Mouse (Mus musculus) limb, embryonic 11.5 days (tissue): ENCODE results near the gene Anapc2. TPM values are rescaled to one million over a fixed set of nuclear protein-coding genes. Genes with fewer than 3 reads are reported as not detected.
"Not testable (repeated sequence)": the region's sequence is repeated elsewhere in the genome, so short reads cannot be mapped to it uniquely, and the experiment has no call there.

Experiments
- ATAC-seq: fragments of 200-750 bp; cut with Nextera tagmentation; 2 replicates; pipeline ENCODE4 v1.8.0; 2017; ENCODE audit warnings: low read depth; ENCODE audit not compliant: insufficient number of reproducible peaks, low FRiP score, low TSS enrichment
- DNase-seq: peaks from one replicate; pipeline ENCODE4 v3.0.0-alpha.2; 2015; ENCODE audit warnings: low spot score
- H3K27ac ChIP-seq: fragments of 300-500 bp; sonication (generic); replicated peaks from 2 replicates; pipeline ENCODE4 v1.5.1; 2014; ENCODE audit warnings: low read depth, mild to moderate bottlenecking, low read length
- H3K27me3 ChIP-seq: fragments of 300-500 bp; sonication (generic); 2 replicates; pipeline ENCODE4 v1.6.1; 2014; ENCODE audit warnings: mild to moderate bottlenecking, low read length, mixed read lengths; ENCODE audit not compliant: control insufficient read depth, insufficient read depth
- H3K36me3 ChIP-seq: fragments of 300-500 bp; sonication (generic); 2 replicates; pipeline ENCODE4 v1.6.1; 2014; ENCODE audit warnings: mild to moderate bottlenecking, low read length, moderate library complexity, mixed read lengths; ENCODE audit not compliant: control insufficient read depth, insufficient read depth
- H3K4me1 ChIP-seq: fragments of 300-500 bp; sonication (generic); 2 replicates; pipeline ENCODE4 v1.6.1; 2014; ENCODE audit warnings: low read length, mixed read lengths; ENCODE audit not compliant: control insufficient read depth, insufficient read depth
- H3K4me2 ChIP-seq: fragments of 300-500 bp; sonication (generic); 2 replicates; pipeline ENCODE4 v1.6.1; 2014; ENCODE audit warnings: low read depth, mild to moderate bottlenecking, moderate library complexity; ENCODE audit not compliant: severe bottlenecking
- H3K4me3 ChIP-seq: fragments of 300-500 bp; sonication (generic); 2 replicates; pipeline ENCODE4 v1.5.1; 2014; ENCODE audit warnings: low read depth, low read length
- H3K9ac ChIP-seq: fragments of 300-500 bp; sonication (generic); 2 replicates; pipeline ENCODE4 v1.6.1; 2014; ENCODE audit warnings: mild to moderate bottlenecking, low read length
- H3K9me3 ChIP-seq: fragments of 300-500 bp; sonication (generic); 2 replicates; pipeline ENCODE4 v1.6.1; 2016; ENCODE audit warnings: low read length; ENCODE audit not compliant: control insufficient read depth
- WGBS: fragments of 180-500 bp; shearing (Covaris S2); extraction: QIAGEN DNeasy Blood & Tissue Kit; methylation state at CpG from one replicate; pipeline ENCODE4 v1.1.7; 2014; 5-methylcytosine and 5-hydroxymethylcytosine counted together
- polyA plus RNA-seq: library from polyadenylated mRNA; unstranded; fragments of >200 nt; fragmentation: Nextera tagmentation; extraction: Ambion mirVana; gene quantifications from 2 replicates; pipeline ENCODE4 v1.2.1, GENCODE M21; 2014

Gene Anapc2
- polyA plus RNA-seq, 1 experiment from 2014 or later: 120 TPM

GRCm38 (mm10) chr2:25243342-25243741, 28.9 kb upstream of the Anapc2 start:
- DNase-seq: no peak
- peaks cover 9% of the 10 kb centered on the region for H3K36me3 ChIP-seq
- no peak overlapping the region for H3K27ac ChIP-seq
- no peak overlapping the region for H3K4me2 ChIP-seq
- H3K9me3 ChIP-seq: no peaks in the 10 kb centered on the region
- ATAC-seq: no peak
- WGBS: 79% methylated on average over 8 of the region's 8 CpGs
- H3K4me1 ChIP-seq: peaks cover 11% of the 10 kb centered on the region; the same call in 1 of the 2 replicates
- H3K27me3 ChIP-seq: peaks cover 29% of the 10 kb centered on the region
- H3K9ac ChIP-seq: no peak overlapping the region
- H3K4me3 ChIP-seq: no peak overlapping the region

- no peak overlapping the region for H3K4me3 ChIP-seq
- ATAC-seq (no peak), DNase-seq (no peak)
- peaks cover 9% of the 10 kb centered on the region for H3K36me3 ChIP-seq
- WGBS: 90% methylated on average over 4 of the region's 4 CpGs
- H3K27ac ChIP-seq: no peak overlapping the region
- peaks cover 28% of the 10 kb centered on the region for H3K27me3 ChIP-seq
- H3K4me1 ChIP-seq: peaks cover 11% of the 10 kb centered on the region; the same call in 1 of the 2 replicates
- no peak overlapping the region for H3K4me2 ChIP-seq
- H3K9ac ChIP-seq: no peak overlapping the region
- no peaks in the 10 kb centered on the region for H3K9me3 ChIP-seq
These were observed 28.1 kb upstream of the Anapc2 start for GRCm38 (mm10) chr2:25244144-25244543.

- H3K27ac ChIP-seq: no peak within 1 kb of the TSS
- DNase-seq (no peak), ATAC-seq (no peak)
- H3K27me3 ChIP-seq: peaks cover 21% of the 10 kb centered on the region
- H3K9me3 ChIP-seq: no peaks in the 10 kb centered on the region
- peaks cover 11% of the 10 kb centered on the region for H3K36me3 ChIP-seq
- H3K4me3 ChIP-seq: no peak within 1 kb of the TSS
- 91% methylated on average over 10 of the region's 10 CpGs for WGBS
- H3K4me2 ChIP-seq: no peak within 1 kb of the TSS
- H3K9ac ChIP-seq: no peak within 1 kb of the TSS
- 0 out of 2 replicates have a peak, but pooled peaks cover 3% of the 10 kb centered on the region for H3K4me1 ChIP-seq
These were observed 25.9 kb upstream of the Anapc2 start, which contains the start of gene AL732309.1 for GRCm38 (mm10) chr2:25246183-25247072. AL732309.1 (minus strand) TSS chr2:25246863.

DNA sequence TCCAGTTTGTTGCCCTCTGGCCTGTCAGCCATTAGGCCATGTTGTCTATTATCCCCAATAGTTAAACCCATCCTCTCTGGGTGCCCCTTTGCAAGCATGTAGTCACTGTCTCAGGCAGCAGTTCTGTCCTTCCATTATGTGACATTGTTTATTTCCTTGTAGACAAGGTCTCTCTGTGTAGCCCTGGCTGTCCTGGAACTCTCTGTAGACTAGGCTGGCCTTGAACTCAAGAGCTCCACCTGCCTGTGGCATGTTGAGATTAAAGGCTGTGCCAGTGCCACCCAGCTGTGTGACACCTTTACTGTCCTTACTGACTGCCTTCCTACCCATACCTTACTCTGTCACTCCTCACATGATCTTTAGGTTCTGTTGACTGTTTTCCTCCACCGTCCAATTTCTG, 19.9 kb upstream of the Anapc2 start:
- 91% methylated on average over 1 of the region's 1 CpGs for WGBS
- Histone ChIP-seq H3K27me3 (no peaks in the 10 kb centered on the region), H3K4me3 (no peak overlapping the region), H3K36me3 (peaks cover 5% of the 10 kb centered on the region), H3K4me2 (no peak overlapping the region), H3K27ac (no peak overlapping the region), H3K4me1 (peaks cover 5% of the 10 kb centered on the region; the same call in 1 of the 2 replicates), H3K9ac (no peak overlapping the region), H3K9me3 (no peaks in the 10 kb centered on the region)
- DNase-seq (no peak), ATAC-seq (no peak)

- peak; percentile 87 for ATAC-seq
- Histone ChIP-seq H3K36me3 (0 out of 2 replicates have a peak, but pooled peaks cover 2% of the 10 kb centered on the region), H3K9ac (peak within 1 kb of the TSS; percentile 88), H3K27me3 (no peaks in the 10 kb centered on the region), H3K9me3 (no peaks in the 10 kb centered on the region), H3K27ac (peak within 1 kb of the TSS; percentile 59; the same call in 1 of the 2 replicates), H3K4me2 (peak within 1 kb of the TSS; percentile 99), H3K4me1 (peaks cover 5% of the 10 kb centered on the region; the same call in 1 of the 2 replicates), H3K4me3 (peak within 1 kb of the TSS; percentile 99)
- DNase-seq: peak; percentile 97
- WGBS: under 1% methylated on average over 39 of the region's 39 CpGs
These were observed 16.9 kb upstream of the Anapc2 start, which contains the start of gene Tmem203 for GRCm38 (mm10) chr2:25255284-25255779. Tmem203 (plus strand) TSS chr2:25255439.

DNA sequence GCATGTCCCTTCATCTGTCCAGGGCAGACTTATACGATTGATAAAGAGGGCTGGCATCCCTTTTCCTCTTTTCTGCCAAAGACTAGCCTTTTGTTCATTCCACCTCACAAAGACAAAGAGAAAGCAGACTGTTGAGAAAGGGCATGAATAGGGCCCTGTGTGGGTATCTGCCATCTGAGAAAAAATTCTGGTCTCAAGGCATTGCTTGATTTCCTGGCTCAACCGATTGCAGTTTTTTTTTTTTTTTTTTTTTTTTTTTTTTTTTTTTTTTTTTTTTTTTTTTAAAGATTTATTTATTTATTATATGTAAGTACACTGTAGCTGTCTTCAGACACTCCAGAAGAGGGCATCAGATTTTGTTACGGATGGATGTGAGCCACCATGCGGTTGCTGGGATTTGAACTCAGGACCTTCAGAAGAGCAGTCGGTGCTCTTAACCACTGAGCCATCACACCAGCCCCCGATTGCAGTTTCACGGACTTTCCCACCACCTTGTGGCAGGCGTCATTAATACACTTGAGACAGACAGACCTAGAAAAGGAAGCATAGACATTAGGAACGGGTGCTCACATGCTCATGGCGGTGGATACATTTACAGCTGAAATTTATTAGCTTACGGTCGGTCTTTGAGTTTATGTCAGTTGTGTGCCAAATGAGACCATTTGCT, 15.7 kb upstream of the Anapc2 start:
- WGBS: 60% methylated on average over 11 of the region's 12 CpGs
- H3K4me3 ChIP-seq: peak overlapping the region; percentile 99

GRCm38 (mm10) chr2:25257250-25257649, 15.0 kb upstream of the Anapc2 start:
- not testable (repeated sequence) for H3K9me3 ChIP-seq, H3K4me1 ChIP-seq, H3K27ac ChIP-seq, H3K9ac ChIP-seq, DNase-seq, H3K27me3 ChIP-seq, H3K4me3 ChIP-seq, H3K36me3 ChIP-seq, ATAC-seq, H3K4me2 ChIP-seq
- WGBS: 89% methylated on average over 5 of the region's 5 CpGs

More for the DNA sequence above, 15.7 kb upstream of the Anapc2 start:
- not testable (repeated sequence) for H3K9ac ChIP-seq, H3K27ac ChIP-seq, H3K27me3 ChIP-seq, H3K9me3 ChIP-seq, ATAC-seq, H3K4me1 ChIP-seq, H3K36me3 ChIP-seq
- DNase-seq: peak; percentile 49
- peak overlapping the region; percentile 99 for H3K4me2 ChIP-seq

GRCm38 (mm10) chr2:25258887-25259286, 13.4 kb upstream of the Anapc2 start:
- H3K9me3 ChIP-seq: no peaks in the 10 kb centered on the region
- H3K36me3 ChIP-seq: no peaks in the 10 kb centered on the region
- no peak overlapping the region for H3K4me3 ChIP-seq
- DNase-seq (no peak), ATAC-seq (no peak)
- 66% methylated on average over 2 of the region's 2 CpGs for WGBS
- H3K9ac ChIP-seq: no peak overlapping the region
- no peak overlapping the region for H3K27ac ChIP-seq
- peaks cover 9% of the 10 kb centered on the region for H3K27me3 ChIP-seq
- no peak overlapping the region for H3K4me2 ChIP-seq
- peaks cover 13% of the 10 kb centered on the region for H3K4me1 ChIP-seq
